Mouse (Mus musculus) cerebellum, postnatal 10 days (tissue): Measurements from ENCODE around the gene Gm10600.
"Not testable (repeated sequence)": the region's sequence is repeated elsewhere in the genome, so short reads cannot be mapped to it uniquely, and the experiment has no call there.

Source experiments
- DNase-seq, 2 experiments: peaks; one replicate each; pipeline ENCODE4 v3.0.0; 2021; ENCODE audit warnings: mixed read lengths in 2 of 2

Gene Gm10600

DNA sequence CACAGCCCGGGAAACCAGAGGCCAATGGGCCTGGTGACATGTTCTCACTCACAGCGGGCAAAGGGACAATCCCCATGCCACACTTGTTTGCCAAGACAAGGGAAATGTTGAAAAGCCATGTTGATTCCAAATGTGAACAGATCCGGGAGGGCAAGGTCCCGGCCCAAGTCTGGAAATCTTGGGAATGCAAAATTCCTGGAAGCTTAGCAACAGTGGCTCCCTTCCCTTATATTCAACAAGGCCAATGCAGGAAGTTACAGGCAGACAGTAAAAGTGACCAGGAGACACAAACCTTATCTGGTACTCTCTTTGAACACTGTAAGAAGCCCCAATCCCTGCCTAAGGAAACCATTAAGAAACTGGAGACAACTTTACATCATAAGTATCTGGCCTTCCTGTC lies at the start of gene Gm10600:
Gene Gm10600 (plus strand): TSS at position 301 of the 400 bp plus-strand sequence.
- DNase-seq = not testable (repeated sequence)

- DNase-seq = not testable (repeated sequence)
These were observed 15.0 kb downstream of the Gm10600 start, which contains the start of gene Ccl21b for GRCm38 (mm10) chr4:42255467-42255866. Gene Ccl21b (plus strand): TSS chr4:42255767.
